Mouse (Mus musculus): ENCODE measurements around the gene Tinf2. TPM values are rescaled to one million over a fixed set of nuclear protein-coding genes. Genes with fewer than 3 reads are reported as not detected.

Gene Tinf2
- total RNA-seq, 2 experiments from 2014 or later, result 12.3 to 15.2 TPM

DNA sequence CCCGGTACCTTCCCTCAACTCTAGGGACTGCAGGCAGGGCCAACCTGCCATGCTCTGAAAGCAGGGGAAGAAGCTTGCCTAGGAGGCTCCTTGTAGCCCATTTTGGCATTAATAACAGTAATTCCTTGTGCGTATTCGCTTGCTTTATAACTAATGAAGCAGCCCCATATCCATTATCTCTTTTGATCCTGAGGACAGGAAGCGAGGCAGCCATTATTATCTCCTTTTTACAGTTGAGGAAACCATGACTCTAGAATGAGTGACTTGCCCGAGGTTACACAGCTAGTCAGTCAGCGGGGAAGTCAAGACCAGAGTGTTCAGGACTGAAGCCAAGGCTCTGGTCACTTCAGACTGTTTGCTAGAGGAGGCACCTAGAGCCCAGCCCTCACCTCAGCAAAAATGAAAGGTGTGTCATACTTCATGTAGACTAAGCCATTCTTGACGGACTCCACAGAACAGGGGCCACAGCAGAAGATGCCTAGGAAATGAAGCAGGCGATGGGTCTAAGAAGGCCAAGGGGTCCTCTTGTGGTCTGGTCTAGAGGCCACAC, 24.5 kb upstream of the Tinf2 start:
- DNase-seq (ENCODE audit: low spot score in 2 of 2), result no peak

DNA sequence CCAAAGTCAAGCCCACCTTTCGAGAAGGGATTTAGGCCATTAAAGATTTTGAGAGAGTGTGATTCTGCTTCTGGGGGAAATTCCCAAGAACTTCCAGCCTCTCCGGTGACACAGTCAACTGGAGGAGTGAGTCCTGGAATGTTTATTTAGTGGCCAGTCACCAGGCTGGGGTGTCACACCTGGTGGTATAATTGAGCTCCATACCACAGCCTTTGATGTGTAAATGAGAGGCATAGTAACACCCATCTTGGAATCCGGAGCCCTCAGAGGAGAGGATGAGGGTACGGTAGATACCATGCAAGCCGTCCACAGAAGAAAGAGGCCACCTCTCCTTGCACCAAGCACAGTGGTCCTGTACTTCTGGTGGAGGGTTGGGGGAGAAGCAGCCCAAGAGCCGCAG, 21.1 kb upstream of the Tinf2 start:
- no peak for DNase-seq (ENCODE audit: low spot score in 2 of 2)

DNA sequence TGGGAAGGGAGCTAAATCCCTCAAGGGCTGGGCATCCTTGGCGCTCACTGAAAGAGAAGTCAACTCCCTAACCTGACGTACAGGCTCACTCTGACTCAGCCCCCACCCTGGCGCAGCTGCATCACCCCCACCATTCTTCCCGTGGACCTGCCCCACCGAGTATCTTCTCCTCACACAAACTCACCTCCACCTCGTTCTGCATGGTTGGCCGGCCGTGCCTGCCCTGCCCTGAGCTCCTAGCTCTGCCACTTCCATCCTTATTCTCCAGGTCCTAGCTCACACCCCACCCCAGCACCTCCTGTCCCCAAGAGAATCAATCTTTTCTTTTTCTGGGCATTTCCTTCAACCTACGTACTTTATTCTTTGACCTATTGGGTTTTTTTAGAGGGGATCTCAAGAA, 19.5 kb upstream of the Tinf2 start:
- no peak for DNase-seq (ENCODE audit: low spot score in 2 of 2)

DNA sequence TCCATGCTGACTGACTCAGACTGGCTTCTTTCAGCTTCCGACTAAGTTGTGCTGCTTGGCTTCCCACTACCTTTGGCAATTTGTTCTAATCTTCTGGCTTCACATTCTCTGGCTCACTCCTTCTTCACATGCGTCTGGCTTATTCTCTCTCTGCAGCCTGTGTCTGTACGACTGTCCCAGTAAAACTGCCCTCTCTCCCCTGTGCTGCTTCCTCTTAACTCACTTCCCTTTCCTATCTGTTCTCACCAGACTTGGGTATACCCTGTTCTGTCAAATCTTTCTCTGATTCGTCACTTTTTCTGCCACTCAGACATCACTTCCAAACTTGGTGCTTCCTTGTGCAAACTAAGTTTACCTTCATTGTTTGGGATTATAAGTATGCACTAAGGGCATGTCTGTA, 15.6 kb upstream of the Tinf2 start:
- no peak for DNase-seq (ENCODE audit: low spot score in 2 of 2)

DNA sequence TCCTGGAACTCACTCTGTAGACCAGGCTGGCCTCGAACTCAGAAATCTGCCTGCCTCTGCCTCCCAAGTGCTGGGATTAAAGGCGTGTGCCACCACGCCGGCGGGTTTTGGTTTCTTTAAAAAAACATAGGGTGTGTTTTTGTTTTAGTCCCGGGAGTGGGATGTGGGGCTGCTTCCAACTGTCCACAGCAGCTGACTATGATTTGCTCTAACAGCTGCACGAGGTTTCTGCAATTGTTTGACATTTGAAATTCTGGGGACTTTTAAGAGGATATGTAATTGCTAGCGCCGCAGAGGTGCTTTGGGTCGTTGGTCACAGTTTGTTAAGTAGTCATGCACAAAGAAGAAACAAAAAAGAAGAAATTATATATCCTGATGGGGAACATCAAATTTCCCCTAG, 7.8 kb upstream of the Tinf2 start:
- DNase-seq (ENCODE audit: low spot score in 2 of 2), result no peak

DNA sequence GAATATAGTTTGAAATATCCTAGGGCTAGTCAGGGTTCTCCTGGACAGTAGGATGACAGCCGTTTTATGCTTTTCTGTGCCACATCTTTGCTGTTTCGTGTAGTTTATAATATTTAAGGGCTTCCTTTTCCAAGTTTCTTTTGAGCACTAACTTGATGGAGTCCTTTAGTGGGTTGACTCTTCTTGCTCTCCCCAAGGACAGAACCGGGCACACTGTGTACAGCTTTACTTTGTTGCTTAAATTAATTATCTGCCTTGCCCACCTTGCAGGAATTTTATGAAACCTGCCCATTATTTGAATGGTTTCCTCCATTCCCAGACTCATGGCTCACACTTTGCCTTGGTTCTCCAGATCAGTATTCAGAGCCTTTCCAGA, 486 bp upstream of the Tinf2 start:
- no peak for DNase-seq (ENCODE audit: low spot score in 2 of 2)

DNA sequence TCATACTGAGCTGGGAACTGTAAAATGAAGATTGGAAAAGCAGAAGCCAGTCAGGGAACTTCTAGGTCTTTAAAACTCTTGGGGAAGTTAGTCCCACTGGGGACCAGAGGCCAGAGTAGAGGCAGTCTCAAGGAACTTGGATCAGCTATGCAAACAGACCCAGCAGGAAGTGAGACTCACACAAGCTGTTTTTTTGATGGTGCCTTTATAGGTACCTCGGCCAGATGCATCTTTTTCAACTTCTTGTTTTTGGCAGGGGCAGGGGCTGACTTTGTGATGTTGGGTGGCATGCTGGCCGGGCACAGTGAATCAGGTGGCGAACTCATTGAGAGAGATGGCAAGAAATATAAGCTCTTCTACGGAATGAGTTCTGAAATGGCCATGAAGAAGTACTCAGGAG, 4.0 kb downstream of the Tinf2 start:
- no peak for DNase-seq (ENCODE audit: low spot score in 2 of 2)

DNA sequence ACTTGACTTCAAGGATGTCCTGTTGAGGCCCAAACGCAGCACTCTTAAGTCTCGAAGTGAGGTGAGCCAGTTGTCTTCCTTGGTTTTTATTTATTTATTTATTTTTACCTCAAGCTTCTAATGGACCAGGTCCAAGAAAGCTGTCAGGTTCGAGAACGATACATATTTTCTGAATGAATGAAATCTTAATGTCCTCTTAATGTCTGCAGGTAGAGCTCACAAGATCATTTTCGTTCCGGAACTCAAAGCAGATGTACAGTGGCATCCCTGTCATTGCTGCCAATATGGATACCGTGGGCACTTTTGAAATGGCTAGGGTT, 8.9 kb downstream of the Tinf2 start:
- no peak for DNase-seq (ENCODE audit: low spot score in 2 of 2)

DNA sequence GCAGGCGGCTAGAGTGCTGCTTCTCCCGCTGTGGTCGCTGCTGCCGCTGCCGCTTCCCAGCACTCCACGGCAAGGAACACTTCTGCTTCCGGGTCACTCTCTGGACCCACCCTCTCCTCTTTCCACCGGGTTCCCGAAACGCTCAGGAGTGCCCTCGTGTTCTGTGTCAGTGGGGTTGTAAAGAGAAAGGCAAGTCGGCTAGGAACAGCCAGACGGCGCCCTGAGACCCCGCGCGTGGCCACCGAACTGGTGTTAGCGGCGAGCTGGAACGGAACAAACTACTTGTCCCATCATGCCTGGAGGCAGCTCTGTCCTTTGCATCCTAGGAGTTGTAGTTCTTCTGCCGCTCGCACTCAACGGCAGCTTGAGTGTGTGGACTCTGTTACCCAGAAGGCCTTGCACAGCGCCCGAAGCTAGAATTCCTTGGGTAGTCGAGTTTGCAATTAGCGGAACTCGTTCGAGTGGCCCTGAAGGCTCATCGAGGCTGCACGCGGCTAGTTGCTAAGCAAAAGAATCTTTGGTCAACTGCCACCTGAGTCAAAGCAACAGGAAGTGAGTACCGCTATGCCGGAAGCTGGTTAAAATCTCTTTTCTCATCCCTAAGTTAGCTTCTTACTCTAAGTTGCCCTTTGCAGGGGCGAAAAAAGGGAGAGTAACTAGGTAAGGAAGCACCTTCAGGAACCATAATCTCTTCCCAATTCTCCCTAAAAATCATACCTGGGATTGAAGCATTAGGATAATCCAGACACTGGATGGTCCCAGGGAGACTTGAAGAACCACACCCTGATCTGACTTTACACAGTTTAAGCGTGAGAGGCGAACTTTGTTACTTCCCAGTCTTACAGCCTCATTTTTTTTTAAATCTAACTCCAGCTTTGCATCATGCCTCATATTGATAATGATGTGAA, 9.5 kb downstream of the Tinf2 start, which contains the start of the genes Gmpr2 and Nedd8:
TSS of gene Gmpr2 (plus strand) at position 109 of the 908 bp plus-strand sequence.
TSS of gene Nedd8 (minus strand) at position 292 of the 908 bp plus-strand sequence.
- DNase-seq (ENCODE audit: low spot score in 2 of 2), result peak; percentile 93 to 97

DNA sequence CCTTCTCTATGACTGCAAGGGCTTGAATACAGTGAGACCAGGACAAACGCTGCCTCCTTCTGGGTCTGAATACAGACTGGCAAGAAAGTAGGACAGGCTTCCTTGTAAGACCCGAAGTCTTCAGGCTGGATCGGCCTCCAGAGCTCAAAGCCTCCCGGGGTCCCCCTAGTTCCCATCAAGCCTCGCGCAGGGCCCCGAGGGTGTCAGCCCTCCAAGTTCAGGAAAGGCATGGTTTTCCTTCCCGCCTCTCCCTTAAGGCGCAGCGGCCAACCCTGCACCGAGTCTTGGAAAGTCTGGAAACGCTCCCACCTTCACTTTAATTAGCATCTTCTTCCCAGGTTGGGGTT, 10.2 kb downstream of the Tinf2 start:
- no peak for DNase-seq (ENCODE audit: low spot score in 2 of 2)

DNA sequence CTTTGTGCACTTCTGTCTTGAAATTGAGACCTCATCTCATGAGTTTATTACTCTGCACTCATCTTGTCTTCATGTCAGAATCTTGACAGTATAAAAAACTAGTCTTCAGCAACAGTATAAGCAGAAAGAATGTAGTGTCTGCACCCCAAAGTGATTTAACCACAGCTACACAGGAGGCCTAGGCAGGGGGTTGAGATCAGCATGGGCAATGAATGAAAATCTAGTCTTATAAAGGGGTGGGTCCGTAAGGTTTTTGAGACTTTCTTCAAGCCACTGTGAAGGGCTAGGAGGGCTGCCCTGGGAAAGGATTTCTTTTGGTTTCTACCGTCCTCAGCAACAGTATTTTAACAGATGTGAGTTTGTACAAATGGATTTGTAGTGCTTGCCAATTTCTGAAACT, 21.0 kb downstream of the Tinf2 start:
- no peak for DNase-seq (ENCODE audit: low spot score in 2 of 2)

DNA sequence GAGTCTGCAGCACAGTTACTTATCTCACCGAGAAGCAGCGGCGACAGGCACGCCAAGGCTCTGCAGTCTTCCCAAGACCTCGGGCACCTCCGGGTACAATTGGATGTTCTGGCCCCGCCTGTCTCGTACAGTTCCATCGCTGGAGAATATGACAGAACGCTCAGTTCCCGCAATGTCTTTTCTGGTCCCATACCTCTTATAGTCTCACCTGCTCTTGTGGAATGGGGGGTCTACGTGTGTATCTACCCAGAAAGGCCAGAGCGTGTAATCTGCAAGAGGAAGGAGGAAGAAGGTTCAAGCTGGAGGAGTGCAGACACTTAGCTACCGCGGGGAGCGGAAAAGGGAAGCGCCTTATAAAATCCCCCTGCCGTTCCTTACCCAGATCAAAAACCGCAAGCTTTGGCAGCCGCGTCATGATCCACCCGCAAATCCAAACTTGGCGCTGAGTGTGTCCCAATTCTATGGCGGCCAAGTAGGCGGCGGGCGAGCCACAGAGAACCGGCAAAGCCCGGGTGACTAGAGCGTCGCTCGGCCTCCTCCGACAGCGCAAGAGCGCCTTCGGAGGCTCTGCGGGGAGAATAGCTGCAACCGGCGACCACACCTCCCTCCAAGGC, 21.6 kb downstream of the Tinf2 start, which contains the start of gene Mdp1:
TSS of gene Mdp1 (minus strand) at position 549 of the 614 bp plus-strand sequence.
- DNase-seq (ENCODE audit: low spot score in 2 of 2), result peak; percentile 77 to 86

DNA sequence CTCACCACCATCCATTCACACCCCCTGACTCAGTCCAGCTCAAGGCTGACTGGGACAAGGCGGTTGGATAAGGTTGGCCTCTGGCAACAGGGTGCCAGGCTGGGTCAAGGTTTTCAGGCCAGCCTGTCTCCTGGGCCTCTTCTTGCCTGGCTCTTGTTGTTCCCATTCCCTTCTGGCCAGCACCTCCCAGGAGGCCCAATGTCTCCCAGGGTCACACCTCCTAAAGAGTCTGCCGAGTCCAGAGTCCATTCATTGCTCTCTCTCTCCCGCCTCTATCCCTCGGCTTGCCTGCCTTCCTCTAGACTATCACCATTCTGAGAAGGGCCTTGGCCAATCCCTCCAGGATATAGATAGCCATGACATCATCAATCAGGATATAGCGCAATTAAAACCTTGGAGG, 23.6 kb downstream of the Tinf2 start:
- no peak for DNase-seq (ENCODE audit: low spot score in 2 of 2)

DNA sequence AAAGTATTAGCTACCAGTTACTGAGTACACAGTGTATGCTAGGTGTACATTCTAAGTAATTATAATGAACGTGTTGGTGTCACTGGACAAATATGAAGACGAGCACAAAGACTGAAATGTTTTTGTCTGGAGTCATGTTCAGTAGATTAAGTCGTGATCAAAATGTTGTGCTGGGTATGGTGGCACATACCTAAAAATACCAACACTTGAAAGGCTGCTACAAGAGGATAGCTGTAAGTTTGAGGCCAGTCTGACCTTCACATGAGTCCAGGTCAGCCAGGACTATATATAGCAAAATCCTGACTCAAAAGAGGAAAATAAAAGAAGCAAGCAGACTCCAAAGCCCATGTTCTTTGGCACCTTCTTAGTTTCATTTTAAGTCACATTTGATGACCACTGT, 24.7 kb downstream of the Tinf2 start:
- no peak for DNase-seq (ENCODE audit: low spot score in 2 of 2)

DNA sequence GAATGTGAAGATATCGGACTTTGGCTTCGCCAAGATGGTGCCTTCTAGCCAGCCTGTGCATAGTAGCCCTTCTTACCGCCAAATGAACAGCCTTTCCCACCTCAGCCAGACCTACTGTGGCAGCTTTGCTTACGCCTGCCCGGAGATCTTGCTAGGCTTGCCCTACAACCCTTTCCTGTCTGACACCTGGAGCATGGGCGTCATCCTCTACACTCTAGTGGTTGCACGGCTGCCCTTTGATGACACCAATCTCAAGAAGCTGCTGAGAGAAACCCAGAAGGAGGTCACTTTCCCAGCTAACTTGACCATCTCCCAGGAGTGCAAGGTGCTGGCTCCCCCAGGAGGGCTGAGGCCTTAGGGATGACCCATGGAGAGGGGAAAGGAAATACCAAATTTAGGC, 30.1 kb downstream of the Tinf2 start:
- DNase-seq (ENCODE audit: low spot score in 2 of 2), result no peak

DNA sequence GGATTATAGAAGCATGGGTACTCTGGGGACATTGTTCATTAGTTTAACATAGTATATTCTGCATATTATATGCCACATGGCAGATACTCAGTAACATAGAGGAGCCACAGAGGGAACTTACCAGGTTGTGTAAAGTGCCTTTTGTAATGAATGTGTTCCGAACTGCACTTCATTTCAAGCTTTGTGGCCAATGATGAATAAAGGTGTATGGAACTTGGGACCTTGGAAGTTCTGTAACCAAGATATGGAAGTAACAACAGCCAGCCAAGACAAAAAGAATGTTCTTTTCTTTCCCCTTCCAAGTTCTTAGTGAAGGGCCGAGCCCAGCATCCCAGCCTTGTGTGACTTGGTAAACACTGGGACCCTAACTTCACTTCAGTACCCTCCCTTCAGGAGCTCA, 31.7 kb downstream of the Tinf2 start, which contains the start of gene Tssk4:
TSS of gene Tssk4 (plus strand) at position 301 of the 400 bp plus-strand sequence.
- no peak for DNase-seq (ENCODE audit: low spot score in 2 of 2)

DNA sequence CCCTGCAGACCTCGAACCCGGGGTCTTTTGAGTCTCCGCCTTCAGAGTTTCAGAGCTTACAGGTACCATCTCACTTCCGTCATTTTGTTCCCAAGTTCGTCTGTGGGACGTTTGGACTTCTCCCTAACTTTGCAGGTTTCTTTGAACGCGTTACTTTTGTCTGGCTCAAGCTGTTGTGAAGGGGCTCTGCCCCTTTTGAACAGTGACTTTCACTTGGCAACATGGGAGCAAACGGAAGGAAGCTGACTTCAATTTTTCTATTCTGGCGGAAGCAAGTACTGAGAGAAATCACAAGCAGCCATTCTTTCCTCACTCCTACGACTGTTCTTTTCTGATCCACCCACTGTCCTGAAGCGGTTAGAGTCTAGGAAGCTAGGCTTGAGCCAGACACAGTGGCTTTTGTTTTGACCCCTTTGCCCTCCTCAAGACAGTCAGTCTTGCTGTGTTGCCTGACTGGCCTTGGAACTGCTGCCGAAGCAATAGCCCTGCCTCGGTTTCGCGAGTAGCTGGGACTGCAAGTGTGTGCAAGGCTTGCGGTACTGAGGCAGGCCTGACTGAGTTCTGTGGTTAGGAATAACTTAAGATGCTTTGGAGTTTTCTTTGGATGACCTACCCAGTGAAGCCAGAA, 37.2 kb downstream of the Tinf2 start:
- DNase-seq (ENCODE audit: low spot score in 2 of 2), result no peak

DNA sequence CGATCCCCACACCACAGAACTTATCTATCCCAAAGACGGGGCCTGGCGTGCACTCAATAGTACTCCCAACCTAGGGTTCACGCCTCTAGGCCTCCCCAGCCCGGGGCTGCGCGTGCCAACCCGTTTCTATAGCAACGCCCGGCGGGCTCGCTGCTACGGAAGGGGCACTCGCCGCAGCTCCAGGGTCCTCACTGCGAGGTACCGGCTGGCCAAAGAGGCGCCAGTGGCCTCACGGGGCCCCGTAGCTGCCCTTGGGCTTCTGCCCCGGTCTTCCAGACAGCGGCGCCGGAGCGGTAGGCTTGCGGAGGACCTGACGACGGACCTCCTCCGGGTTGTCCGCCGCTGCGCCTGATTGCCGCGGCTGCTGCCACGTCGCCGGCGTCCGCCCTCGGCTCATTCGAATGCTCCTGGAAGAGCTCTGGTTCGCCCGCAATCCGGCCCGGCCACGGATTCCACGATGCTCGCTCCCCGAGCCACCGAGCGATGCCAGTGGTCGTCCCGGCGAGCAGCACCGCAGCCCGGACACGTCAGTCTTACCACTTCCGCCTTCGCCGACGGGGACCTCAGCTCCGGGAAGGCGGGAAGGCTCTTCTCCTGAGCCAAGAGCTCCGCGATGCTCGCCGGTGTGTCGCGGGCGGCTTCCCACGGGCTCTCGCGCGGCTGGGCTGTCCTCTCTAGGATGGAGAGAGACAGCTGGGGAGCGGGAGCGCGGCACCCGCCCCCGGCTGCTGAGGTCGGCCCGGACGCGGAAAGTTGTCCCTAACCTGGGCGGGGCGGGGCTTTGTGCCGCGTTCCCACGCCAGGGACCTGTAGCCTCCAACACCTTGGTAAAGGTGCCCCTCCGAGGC, 38.3 kb downstream of the Tinf2 start, which contains the start of gene Tm9sf1:
TSS of gene Tm9sf1 (minus strand) at position 747 of the 848 bp plus-strand sequence.
- peak; percentile 83 to 90 for DNase-seq (ENCODE audit: low spot score in 2 of 2)

DNA sequence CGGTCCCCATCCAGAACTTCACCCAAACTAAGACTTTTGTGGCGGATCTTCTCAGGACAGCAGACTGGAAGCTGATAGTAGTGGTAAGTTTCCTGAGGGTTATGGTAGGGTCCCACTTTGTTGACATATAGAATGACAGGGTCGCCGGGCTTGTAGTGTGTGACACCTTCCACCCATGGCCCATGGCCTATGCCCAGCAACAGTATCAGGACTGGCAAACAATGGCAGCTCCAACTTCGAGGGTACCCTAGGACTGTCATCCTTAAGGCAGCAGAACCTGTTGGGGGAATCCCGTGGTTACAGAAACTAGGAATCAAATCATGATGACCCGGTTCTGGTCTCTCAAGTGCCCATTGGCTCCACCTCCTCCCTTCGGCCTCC, 39.0 kb downstream of the Tinf2 start:
- no peak for DNase-seq (ENCODE audit: low spot score in 2 of 2)

DNA sequence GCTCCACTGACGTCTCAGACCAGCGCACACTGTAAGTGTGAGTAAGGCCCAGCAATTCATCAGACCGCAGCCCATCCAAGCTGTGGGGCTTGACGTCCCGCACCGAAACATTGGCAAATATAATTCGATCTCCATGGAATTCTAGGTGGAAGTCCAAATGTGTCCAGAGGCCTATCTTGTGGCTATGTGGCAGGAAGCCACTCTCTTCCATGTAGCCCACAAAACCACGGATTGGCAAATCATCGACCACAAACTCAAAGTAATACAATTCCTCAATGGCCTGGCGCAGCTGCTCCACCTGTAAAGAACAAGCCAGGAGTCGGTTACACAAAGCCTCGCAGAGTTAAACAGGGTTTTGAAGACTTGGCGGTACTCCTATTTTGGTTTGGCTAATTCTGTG, 40.3 kb downstream of the Tinf2 start:
- DNase-seq (ENCODE audit: low spot score in 2 of 2), result no peak

DNA sequence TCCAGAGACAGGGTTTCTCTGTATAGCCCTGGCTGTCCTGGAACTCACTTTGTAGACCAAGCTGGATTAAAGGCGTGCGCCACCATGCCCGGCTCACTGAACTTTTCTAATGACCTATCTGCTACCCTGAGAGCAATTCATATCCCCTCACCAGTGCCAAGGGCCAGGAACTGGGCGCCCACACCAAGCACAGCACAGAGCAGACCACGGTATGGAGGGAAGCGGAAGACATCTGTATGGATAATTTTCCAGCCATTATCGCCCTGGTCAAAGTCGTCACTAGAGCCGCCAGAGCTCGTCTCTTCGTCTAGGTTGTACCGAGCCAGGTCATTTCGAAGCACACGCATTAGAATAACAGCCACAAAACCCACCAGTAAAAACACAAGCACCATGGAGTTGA, 40.8 kb downstream of the Tinf2 start:
- no peak for DNase-seq (ENCODE audit: low spot score in 2 of 2)

Measured in layer of hippocampus, adult 18-20 months (tissue).